Mouse (Mus musculus): ENCODE data around the gene Ampd1. TPM values are rescaled to one million over a fixed set of nuclear protein-coding genes. Genes with fewer than 3 reads are reported as not detected.

Ampd1 gene
- polyA plus RNA-seq, 1 experiment from 2014 or later = 0.31 TPM

DNA sequence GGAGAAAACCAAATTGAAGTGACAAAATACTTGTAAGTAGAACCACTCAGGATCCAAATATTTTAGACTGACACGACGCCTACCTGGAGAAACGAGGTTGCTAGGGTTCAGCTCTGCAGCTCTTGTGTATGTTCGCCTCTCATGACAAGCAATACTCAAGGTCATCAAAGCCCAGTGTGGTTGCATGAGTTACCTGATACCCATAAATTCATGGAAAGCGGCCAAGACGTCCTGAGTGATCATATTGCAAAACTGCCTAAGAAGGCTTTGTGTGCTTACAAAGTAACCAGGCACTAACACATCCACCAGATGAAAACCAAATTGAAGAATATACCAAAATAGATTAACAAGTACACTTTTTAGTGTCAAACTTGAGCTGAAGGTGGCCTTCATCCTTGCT, 4.8 kb upstream of the Ampd1 start:
- Histone ChIP-seq H3K4me1 (replicated peaks; ENCODE audit: control insufficient read depth, insufficient read depth, low read length) (no peaks in the 10 kb centered on the region), H3K4me2 (replicated peaks; ENCODE audit: low read depth, low read length) (no peak overlapping the region), H3K27ac (ENCODE audit: low read depth, low read length) (no peak overlapping the region), H3K4me3 (ENCODE audit: low read depth, low read length) (no peak overlapping the region), H3K9me3 (ENCODE audit: control insufficient read depth, low read length) (no peaks in the 10 kb centered on the region), H3K9ac (ENCODE audit: low read depth, low read length) (no peak overlapping the region), H3K36me3 (ENCODE audit: control insufficient read depth, insufficient read depth, low read length) (0 out of 2 replicates have a peak, but pooled peaks cover 7% of the 10 kb centered on the region), H3K27me3 (ENCODE audit: control insufficient read depth, insufficient read depth, low read length) (no peaks in the 10 kb centered on the region)
- DNase-seq (ENCODE audit: low spot score) (no peak), ATAC-seq (ENCODE audit: low FRiP score) (no peak)
- WGBS = 96% methylated on average over 6 of the region's 6 CpGs

DNA sequence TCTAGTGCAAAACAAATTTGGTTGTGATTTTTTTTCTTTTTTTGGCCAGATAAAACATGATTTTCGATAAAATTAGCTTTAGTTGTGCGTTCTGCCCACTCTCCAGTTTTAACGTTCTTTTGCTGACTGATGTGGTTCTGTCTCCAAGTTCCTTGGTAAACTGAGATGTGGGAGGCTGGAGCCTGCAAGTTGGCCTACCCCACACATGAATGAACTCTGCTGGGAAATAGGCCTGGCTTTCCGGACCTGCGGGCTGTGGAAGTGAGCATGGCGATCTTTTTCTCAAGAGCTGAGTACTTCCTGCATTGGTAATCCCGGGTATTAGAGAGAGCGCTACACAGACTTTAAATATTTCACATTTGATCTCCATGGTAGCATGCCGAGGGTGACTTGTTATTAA, 2.1 kb downstream of the Ampd1 start:
- ATAC-seq (ENCODE audit: low FRiP score) (no peak), DNase-seq (ENCODE audit: low spot score) (no peak)
- Histone ChIP-seq H3K9ac (ENCODE audit: low read depth, low read length) (no peak overlapping the region), H3K27ac (ENCODE audit: low read depth, low read length) (no peak overlapping the region), H3K4me2 (replicated peaks; ENCODE audit: low read depth, low read length) (no peak overlapping the region), H3K4me1 (replicated peaks; ENCODE audit: control insufficient read depth, insufficient read depth, low read length) (no peaks in the 10 kb centered on the region), H3K4me3 (ENCODE audit: low read depth, low read length) (no peak overlapping the region), H3K36me3 (ENCODE audit: control insufficient read depth, insufficient read depth, low read length) (no peaks in the 10 kb centered on the region), H3K9me3 (ENCODE audit: control insufficient read depth, low read length) (no peaks in the 10 kb centered on the region), H3K27me3 (ENCODE audit: control insufficient read depth, insufficient read depth, low read length) (no peaks in the 10 kb centered on the region)
- WGBS = 90% methylated on average over 9 of the region's 9 CpGs

DNA sequence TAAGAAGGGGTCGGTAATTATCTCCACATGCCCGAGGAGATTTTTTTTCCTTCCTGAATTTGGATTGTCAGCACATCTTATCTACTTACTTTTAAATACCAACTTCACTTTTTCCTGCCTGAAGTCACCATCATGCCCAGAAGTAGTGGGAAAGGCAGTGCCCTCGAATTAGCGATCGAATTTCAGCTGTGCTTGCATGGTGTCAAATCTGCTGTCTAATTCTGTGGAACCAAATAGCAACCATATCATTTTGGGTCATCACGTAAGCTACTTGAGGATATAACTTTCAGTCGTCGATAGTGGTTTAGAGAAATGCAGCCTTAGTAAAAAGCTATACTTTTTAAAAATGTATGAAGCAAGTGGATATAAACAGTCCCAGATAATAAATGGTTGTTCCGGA, 2.7 kb downstream of the Ampd1 start:
- H3K9me3 ChIP-seq (ENCODE audit: control insufficient read depth, low read length) = no peaks in the 10 kb centered on the region
- H3K36me3 ChIP-seq (ENCODE audit: control insufficient read depth, insufficient read depth, low read length) = no peaks in the 10 kb centered on the region
- 95% methylated on average over 9 of the region's 9 CpGs for WGBS
- H3K4me1 ChIP-seq (replicated peaks; ENCODE audit: control insufficient read depth, insufficient read depth, low read length) = no peaks in the 10 kb centered on the region
- ATAC-seq (ENCODE audit: low FRiP score) (no peak), DNase-seq (ENCODE audit: low spot score) (no peak)
- no peaks in the 10 kb centered on the region for H3K27me3 ChIP-seq (ENCODE audit: control insufficient read depth, insufficient read depth, low read length)
- H3K4me3 ChIP-seq (ENCODE audit: low read depth, low read length) = no peak overlapping the region
- H3K27ac ChIP-seq (ENCODE audit: low read depth, low read length) = no peak overlapping the region
- H3K4me2 ChIP-seq (replicated peaks; ENCODE audit: low read depth, low read length) = no peak overlapping the region
- no peak overlapping the region for H3K9ac ChIP-seq (ENCODE audit: low read depth, low read length)

DNA sequence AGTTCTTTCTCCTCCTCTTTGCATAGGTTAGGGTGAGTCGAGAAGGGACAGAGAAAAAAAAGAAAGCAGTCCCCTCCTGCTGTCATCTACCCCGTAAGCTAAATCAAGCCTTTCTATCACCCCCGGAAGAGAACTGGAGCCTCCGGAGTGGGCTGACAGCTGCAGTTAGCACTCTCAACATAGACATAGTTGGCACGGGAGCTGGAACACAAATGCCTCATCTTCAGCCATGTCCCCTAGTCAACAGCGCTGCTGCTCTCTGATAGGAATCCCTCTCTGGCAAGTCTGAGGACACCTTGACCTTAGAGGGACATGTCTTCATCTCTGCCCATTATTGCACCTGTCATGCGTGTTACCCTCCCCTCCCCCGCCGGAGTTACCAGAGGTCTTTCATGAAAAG, 5.5 kb downstream of the Ampd1 start:
- H3K4me1 ChIP-seq (replicated peaks; ENCODE audit: control insufficient read depth, insufficient read depth, low read length) = no peaks in the 10 kb centered on the region
- no peak overlapping the region for H3K9ac ChIP-seq (ENCODE audit: low read depth, low read length)
- H3K27ac ChIP-seq (ENCODE audit: low read depth, low read length) = no peak overlapping the region
- H3K9me3 ChIP-seq (ENCODE audit: control insufficient read depth, low read length) = no peaks in the 10 kb centered on the region
- 83% methylated on average over 9 of the region's 9 CpGs for WGBS
- no peak overlapping the region for H3K4me3 ChIP-seq (ENCODE audit: low read depth, low read length)
- DNase-seq (ENCODE audit: low spot score) = no peak
- no peak overlapping the region for H3K4me2 ChIP-seq (replicated peaks; ENCODE audit: low read depth, low read length)
- H3K36me3 ChIP-seq (ENCODE audit: control insufficient read depth, insufficient read depth, low read length) = no peaks in the 10 kb centered on the region
- ATAC-seq (ENCODE audit: low FRiP score) = no peak
- H3K27me3 ChIP-seq (ENCODE audit: control insufficient read depth, insufficient read depth, low read length) = no peaks in the 10 kb centered on the region

DNA sequence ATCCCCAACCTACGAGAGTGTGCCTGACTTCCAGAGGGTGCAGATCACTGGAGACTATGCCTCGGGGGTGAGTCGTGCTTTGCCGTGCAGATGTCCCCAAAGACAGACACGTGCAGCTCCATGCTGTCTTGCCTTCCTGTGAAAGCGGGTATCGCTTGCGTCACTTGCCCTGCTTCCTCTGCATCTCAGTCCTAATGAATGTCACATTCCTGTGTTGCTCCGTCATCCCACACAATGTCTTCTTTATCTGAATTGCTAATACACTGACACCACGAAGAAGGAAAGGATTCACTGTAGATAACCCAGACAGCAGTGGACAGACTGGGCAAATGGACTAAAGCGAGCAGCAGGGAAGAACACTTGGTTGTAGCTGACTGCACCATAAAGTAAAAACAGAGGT, 7.2 kb downstream of the Ampd1 start:
- Histone ChIP-seq H3K4me3 (ENCODE audit: low read depth, low read length) (no peak overlapping the region), H3K9ac (ENCODE audit: low read depth, low read length) (no peak overlapping the region), H3K27me3 (ENCODE audit: control insufficient read depth, insufficient read depth, low read length) (no peaks in the 10 kb centered on the region), H3K27ac (ENCODE audit: low read depth, low read length) (no peak overlapping the region), H3K4me2 (replicated peaks; ENCODE audit: low read depth, low read length) (no peak overlapping the region), H3K4me1 (replicated peaks; ENCODE audit: control insufficient read depth, insufficient read depth, low read length) (no peaks in the 10 kb centered on the region), H3K9me3 (ENCODE audit: control insufficient read depth, low read length) (no peaks in the 10 kb centered on the region), H3K36me3 (ENCODE audit: control insufficient read depth, insufficient read depth, low read length) (no peaks in the 10 kb centered on the region)
- ATAC-seq (ENCODE audit: low FRiP score) = no peak
- DNase-seq (ENCODE audit: low spot score) = no peak
- WGBS = 64% methylated on average over 11 of the region's 11 CpGs

DNA sequence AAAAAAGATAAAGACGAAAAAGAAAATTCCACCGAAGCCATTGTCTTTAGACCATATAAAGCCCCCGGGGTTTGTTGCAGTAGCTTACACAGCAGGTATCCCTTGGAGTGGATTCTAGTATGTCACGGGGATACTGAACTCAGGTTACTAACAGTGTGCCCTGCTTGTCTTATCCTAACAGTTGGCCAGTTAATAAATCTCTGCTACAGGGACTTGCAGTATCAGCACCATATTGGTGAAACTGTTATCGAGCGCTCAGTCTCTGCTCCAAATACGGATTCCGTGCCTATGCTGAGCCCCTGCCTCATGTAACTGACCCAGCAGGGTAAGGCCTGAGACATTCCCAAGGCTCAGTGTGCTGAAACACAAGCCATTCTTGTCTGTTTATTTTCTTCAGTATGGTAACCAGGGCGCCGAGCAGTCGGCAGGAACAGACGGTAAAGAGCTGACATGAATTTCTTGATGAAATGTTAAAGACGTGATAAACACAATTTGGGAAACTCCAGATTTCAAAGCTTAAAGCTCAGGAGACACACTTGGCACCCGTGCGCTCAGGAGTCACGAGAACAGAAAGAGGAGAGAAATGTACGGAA, 8.1 kb downstream of the Ampd1 start:
- H3K4me3 ChIP-seq (ENCODE audit: low read depth, low read length) = no peak overlapping the region
- no peak overlapping the region for H3K27ac ChIP-seq (ENCODE audit: low read depth, low read length)
- ATAC-seq (ENCODE audit: low FRiP score) (no peak), DNase-seq (ENCODE audit: low spot score) (no peak)
- H3K9ac ChIP-seq (ENCODE audit: low read depth, low read length) = no peak overlapping the region
- no peaks in the 10 kb centered on the region for H3K9me3 ChIP-seq (ENCODE audit: control insufficient read depth, low read length)
- no peak overlapping the region for H3K4me2 ChIP-seq (replicated peaks; ENCODE audit: low read depth, low read length)
- no peaks in the 10 kb centered on the region for H3K27me3 ChIP-seq (ENCODE audit: control insufficient read depth, insufficient read depth, low read length)
- 85% methylated on average over 17 of the region's 17 CpGs for WGBS
- H3K36me3 ChIP-seq (ENCODE audit: control insufficient read depth, insufficient read depth, low read length) = no peaks in the 10 kb centered on the region
- no peaks in the 10 kb centered on the region for H3K4me1 ChIP-seq (replicated peaks; ENCODE audit: control insufficient read depth, insufficient read depth, low read length)

DNA sequence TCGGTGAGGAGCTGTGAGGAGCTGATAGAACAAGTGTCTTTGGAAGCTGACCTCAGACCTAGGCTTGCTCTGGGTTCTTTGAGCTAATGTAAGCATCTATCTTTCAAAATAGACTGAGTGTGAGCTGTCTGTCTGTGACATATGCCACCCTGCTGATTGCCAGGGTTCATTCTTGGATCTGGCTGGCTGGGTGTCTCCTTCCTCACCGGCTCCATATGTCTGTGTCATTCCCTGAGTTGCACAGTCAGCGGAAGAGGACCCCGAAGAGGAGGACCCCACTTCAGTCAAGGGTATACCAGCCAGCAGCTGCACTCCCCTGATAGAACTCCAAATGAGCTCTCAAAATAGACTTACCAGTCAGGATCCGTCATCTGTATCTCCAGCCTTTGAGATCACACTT, 8.9 kb downstream of the Ampd1 start:
- Histone ChIP-seq H3K9me3 (ENCODE audit: control insufficient read depth, low read length) (no peaks in the 10 kb centered on the region), H3K27ac (ENCODE audit: low read depth, low read length) (no peak overlapping the region), H3K27me3 (ENCODE audit: control insufficient read depth, insufficient read depth, low read length) (no peaks in the 10 kb centered on the region), H3K9ac (ENCODE audit: low read depth, low read length) (no peak overlapping the region), H3K4me2 (replicated peaks; ENCODE audit: low read depth, low read length) (no peak overlapping the region), H3K4me1 (replicated peaks; ENCODE audit: control insufficient read depth, insufficient read depth, low read length) (no peaks in the 10 kb centered on the region), H3K36me3 (ENCODE audit: control insufficient read depth, insufficient read depth, low read length) (no peaks in the 10 kb centered on the region), H3K4me3 (ENCODE audit: low read depth, low read length) (no peak overlapping the region)
- no peak for DNase-seq (ENCODE audit: low spot score)
- no peak for ATAC-seq (ENCODE audit: low FRiP score)
- 93% methylated on average over 5 of the region's 5 CpGs for WGBS

DNA sequence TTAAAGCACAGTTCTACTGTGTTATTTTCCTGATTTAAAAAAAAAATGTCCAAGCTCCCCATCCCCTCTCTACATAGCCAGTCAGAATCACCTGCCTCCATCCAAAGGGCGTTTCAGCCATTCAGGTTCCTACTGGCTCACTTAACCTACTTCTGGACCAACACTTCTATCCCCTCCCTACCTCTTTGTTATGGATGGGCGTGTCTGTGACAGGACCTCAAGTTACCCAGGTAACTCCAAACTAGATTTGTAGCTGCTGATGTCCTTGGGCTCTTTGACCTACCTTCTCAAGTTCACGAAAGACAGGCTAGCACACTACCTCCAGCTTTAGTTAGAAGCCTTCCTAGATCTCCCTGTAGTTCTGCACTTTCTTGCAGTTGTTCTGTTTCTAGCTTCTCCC, 12.2 kb downstream of the Ampd1 start:
- Histone ChIP-seq H3K4me3 (ENCODE audit: low read depth, low read length) (no peak overlapping the region), H3K27ac (ENCODE audit: low read depth, low read length) (no peak overlapping the region), H3K4me1 (replicated peaks; ENCODE audit: control insufficient read depth, insufficient read depth, low read length) (no peaks in the 10 kb centered on the region), H3K4me2 (replicated peaks; ENCODE audit: low read depth, low read length) (no peak overlapping the region), H3K9me3 (ENCODE audit: control insufficient read depth, low read length) (no peaks in the 10 kb centered on the region), H3K27me3 (ENCODE audit: control insufficient read depth, insufficient read depth, low read length) (no peaks in the 10 kb centered on the region), H3K36me3 (ENCODE audit: control insufficient read depth, insufficient read depth, low read length) (no peaks in the 10 kb centered on the region), H3K9ac (ENCODE audit: low read depth, low read length) (no peak overlapping the region)
- 76% methylated on average over 3 of the region's 3 CpGs for WGBS
- DNase-seq (ENCODE audit: low spot score) (no peak), ATAC-seq (ENCODE audit: low FRiP score) (no peak)

DNA sequence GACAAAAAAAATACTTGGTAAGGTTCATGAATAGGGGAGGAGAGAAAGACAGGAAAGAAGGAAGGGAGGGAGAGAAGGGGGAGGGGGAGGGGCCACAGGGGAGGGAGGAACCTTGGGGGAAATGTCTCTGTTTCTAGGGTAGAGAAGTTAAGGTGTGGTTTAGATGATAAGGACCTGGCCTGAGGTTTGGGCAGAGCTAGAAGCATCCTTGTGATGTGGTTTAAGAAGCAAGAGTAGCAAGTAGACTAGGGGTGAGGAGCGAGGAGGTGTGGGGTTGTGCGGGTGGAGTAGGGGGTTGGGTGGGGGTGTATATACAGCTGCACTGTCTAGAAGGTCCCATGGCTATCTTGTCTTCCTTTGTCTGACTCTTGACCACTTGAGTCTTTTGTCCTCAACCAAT, 17.9 kb downstream of the Ampd1 start:
- DNase-seq (ENCODE audit: low spot score) (no peak), ATAC-seq (ENCODE audit: low FRiP score) (no peak)
- no peaks in the 10 kb centered on the region for H3K27me3 ChIP-seq (ENCODE audit: control insufficient read depth, insufficient read depth, low read length)
- H3K27ac ChIP-seq (ENCODE audit: low read depth, low read length) = no peak overlapping the region
- no peaks in the 10 kb centered on the region for H3K9me3 ChIP-seq (ENCODE audit: control insufficient read depth, low read length)
- no peak overlapping the region for H3K4me2 ChIP-seq (replicated peaks; ENCODE audit: low read depth, low read length)
- H3K4me3 ChIP-seq (ENCODE audit: low read depth, low read length) = no peak overlapping the region
- no peaks in the 10 kb centered on the region for H3K4me1 ChIP-seq (replicated peaks; ENCODE audit: control insufficient read depth, insufficient read depth, low read length)
- 100% methylated on average over 2 of the region's 2 CpGs for WGBS
- no peaks in the 10 kb centered on the region for H3K36me3 ChIP-seq (ENCODE audit: control insufficient read depth, insufficient read depth, low read length)
- no peak overlapping the region for H3K9ac ChIP-seq (ENCODE audit: low read depth, low read length)

Data from hindbrain, embryonic 11.5 days (tissue).